Mouse (Mus musculus) layer of hippocampus, postnatal 10 days (tissue): Measurements from ENCODE around the gene Slc41a3. TPM values are rescaled to one million over a fixed set of nuclear protein-coding genes. Genes with fewer than 3 reads are reported as not detected.

Experiments used
- DNase-seq, 2 experiments: peaks; one replicate each; pipeline ENCODE4 v3.0.0; 2021; ENCODE audit warnings: low spot score in 2 of 2
- long read RNA-seq: library from polyadenylated mRNA; stranded (forward); transcript quantifications from one replicate; pipeline ENCODE4 v2.0.0, GENCODE M21; 2023
- total RNA-seq, 2 experiments: library from RNA; stranded (reverse); gene quantifications; 2 replicates each; pipeline ENCODE4 v1.2.3; 2021

Gene Slc41a3
- total RNA-seq = 1 to 10 TPM; 8.2 TPM
- long read RNA-seq, transcript Slc41a3-202 (11 exons, 2,412 nt) = major isoform, 8 of 13 reads
- long read RNA-seq, partial matches to known transcripts = 2 of 13 reads
- long read RNA-seq, other reads (novel, unspliced or antisense) = 3 of 13 reads

GRCm38 (mm10) chr6:90604533-90605297 lies at the start of gene Slc41a3:
Gene Slc41a3, plus strand, starts transcription at chr6:90604725.
- DNase-seq = peak; percentile 82 to 87

DNA sequence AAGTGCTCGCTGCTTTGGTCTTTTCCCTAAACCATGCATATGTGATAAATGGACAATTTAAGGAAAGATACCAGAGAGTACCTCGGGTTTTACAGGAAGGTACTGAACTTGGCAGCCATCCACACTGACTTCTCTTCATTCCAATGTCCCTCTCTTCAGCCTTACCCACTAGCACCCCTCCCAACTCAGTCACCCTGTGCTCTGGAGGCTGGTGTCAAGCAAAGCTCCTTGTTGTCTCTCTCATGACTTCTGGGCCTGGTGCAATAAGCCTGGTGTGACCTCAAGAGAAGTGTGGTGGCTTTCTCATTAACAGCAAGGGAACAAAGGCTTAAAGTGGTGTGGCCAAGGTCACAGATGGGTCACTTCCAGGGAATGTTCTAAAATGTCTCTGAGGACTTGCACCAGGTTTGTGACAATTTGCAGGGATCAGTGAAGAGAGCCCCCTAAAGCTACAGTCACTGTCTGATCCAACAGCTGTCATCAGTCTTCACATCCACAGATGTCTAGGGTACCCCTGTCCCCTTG lies 47.9 kb upstream of the Slc41a3 start:
- DNase-seq = no peak

GRCm38 (mm10) chr6:90557077-90557476 lies 47.4 kb upstream of the Slc41a3 start:
- DNase-seq = no peak

- no peak for DNase-seq
These were observed 46.5 kb upstream of the Slc41a3 start for GRCm38 (mm10) chr6:90557829-90558693.

GRCm38 (mm10) chr6:90560390-90561058 lies 44.0 kb upstream of the Slc41a3 start:
- no peak for DNase-seq

DNA sequence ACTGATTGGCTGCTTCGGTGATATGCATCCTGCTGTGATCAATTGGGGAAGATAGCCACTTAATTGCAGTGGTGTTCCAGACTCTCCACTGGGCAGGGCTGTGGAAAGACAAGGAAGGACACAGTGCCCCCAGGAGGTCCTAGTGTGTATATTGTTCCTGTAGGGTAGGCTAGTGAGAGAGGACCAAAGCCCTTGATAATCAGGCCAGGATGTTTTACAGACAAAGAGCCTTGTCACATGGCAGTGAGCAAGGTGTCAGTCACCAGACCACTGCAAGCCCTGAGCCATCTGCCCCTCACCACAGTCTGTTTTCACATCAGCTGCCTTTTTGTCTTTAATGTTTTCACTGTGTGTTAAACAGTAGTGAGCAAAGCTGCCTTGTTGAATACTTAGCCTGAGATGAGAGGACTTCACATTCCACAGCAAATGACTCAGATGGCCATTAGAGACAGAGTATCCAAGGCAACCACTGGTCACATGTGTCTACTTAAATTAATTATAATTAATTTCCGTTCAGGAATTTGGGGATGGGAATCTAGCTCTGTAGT lies 43.2 kb upstream of the Slc41a3 start:
- no peak for DNase-seq

GRCm38 (mm10) chr6:90564240-90564639 lies 40.3 kb upstream of the Slc41a3 start:
- DNase-seq = no peak

DNA sequence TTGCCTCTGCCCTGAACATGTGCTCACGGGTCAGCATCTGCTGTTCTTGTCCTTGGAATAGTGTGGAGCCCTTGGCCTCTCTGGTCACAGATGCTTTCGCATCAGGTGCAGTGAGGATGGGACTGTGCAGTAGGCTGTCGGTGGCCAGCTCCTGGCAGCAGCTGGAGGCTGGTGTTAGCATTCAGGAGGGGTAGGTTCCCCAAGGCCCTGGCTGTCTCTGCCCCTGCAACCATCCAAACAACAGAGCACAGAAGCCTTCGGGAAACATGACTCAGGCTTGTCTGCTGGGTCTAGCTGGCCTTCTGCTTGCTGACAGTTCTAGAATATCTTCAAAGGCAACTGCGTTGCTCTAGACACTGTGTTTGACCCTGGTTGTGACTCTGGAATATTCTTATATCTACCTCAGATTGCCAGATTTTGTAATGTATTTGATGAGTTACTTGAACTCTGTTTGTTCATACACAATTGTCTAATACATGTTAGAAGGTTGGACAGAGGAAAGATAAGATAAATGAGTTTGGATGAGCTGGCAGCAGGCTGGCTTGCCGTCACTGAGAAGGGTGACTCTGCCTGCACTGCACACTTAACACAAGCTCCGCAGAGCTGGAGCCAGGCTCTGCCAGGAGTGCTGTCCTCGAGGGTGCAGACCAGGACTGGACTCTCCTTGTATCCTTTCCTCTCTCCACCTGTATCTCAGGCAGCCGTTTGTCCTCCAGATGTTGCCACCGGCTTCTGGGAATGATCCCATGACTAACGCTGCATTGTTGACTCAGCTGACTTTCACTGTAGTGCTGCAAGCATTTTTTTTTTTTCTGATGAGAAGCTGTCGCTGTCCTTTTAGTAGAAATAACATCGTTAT lies 38.9 kb upstream of the Slc41a3 start:
- DNase-seq = no peak

GRCm38 (mm10) chr6:90567486-90567885 lies 37.0 kb upstream of the Slc41a3 start:
- no peak for DNase-seq

DNA sequence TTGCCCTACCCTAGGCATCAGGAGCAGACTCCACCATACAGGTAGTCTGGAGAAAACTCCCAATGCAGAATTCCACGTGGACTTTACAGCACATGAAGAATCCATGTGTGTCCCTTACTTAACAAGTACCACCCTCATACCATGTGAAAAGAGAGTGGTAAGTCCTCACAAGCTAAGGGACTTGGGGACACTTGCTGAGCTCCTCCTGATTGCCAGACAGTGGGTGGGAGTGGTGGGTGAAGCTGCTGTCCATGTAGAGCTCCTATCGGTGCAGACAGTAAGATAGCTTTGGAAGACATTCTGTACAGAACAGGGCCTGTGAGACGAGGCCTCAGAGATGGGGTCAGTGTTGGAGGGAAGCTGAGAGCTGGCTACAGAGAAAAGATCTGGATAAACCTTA lies 36.6 kb upstream of the Slc41a3 start:
- DNase-seq = no peak

DNA sequence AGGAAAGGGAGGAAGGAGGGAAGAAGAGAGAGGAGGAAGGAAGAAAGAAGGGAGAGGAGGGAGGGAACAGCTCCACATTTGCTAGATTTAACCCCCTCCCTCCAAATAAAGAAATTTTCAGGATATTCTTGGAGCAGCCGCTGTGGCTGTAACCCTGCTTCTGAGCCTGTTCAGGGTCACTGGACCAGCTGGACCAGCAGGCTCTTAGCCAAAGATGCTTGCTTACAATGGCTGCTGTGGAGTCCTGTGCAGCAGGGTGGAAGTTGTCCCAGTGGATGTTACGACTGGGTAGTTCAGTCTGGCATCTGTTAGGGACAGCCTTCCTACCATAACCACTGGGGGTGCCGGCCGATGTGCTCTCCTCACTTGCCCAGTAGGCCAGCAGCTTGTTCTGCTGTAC lies 35.8 kb upstream of the Slc41a3 start:
- no peak for DNase-seq

DNA sequence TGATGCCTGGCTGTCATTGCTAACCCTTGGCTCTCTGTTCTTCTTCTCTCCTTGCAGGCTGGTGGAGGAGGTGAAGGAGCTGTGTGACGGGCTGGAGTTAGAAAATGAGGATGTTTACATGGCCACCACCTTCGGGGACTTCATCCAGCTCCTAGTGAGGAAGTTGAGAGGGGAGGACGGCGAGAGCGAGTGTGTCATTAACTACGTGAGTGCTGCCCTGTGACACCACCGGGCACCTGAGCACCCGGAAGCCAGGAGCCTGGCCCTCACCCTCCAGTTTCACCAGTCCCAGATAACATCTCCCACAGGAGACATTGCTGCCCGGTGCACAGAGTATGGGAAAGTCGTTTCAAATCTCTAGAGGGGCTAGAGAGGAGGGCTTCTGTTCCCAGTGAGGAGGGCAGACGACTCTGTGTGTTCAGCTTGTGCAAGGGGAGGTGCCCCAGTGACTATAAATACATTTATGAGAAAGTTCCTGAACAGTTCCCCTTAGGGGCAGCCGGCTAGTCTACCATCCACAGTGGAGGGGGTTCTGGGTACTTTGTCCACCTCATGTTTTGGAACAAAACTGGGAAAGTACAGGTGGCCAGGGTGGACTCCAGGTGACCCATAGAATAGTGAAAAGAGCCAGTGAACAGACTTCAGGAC lies 34.7 kb upstream of the Slc41a3 start:
- no peak for DNase-seq

DNA sequence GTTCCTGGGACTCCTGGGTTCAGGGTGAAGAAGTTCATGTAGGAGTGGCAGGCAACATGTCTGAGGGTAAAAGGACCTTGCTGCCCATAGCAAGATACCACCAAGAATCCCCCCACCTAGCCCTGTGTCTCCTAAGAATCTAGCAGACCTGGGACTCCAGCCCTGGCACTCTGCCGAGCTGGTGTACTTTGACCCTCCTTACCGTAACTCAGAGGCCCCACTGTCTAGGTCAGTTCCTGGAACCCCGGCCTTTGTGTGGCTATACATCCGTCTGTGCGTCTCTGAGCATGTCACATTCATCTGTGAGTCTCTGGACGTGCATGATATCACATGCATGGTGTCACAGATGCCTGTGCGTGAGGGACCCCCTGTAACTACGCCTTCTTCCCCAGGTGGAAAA lies 34.1 kb upstream of the Slc41a3 start:
- DNase-seq = no peak

DNA sequence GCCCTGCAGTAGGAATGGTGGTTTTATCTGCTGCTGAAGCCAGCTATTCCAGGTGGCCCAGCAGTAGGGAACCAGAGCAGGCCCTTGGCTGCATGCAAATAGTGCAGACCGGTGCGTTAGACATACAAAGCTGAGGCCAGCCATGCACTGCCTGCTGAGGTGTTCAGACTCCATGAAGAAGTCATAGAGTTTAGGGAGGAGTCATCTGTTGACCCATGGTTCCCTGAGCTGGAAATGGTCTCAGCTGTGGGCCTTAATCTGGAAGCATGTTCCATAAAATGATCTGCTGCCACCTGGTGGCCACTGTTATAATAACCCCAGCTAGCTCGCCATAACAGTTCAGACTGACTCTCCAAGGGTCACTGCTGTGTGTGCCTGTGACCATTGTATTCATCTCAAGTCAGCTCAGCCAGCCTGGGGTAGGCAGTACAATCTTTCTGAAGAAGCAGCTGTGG lies 29.2 kb upstream of the Slc41a3 start:
- DNase-seq = peak; percentile 87

DNA sequence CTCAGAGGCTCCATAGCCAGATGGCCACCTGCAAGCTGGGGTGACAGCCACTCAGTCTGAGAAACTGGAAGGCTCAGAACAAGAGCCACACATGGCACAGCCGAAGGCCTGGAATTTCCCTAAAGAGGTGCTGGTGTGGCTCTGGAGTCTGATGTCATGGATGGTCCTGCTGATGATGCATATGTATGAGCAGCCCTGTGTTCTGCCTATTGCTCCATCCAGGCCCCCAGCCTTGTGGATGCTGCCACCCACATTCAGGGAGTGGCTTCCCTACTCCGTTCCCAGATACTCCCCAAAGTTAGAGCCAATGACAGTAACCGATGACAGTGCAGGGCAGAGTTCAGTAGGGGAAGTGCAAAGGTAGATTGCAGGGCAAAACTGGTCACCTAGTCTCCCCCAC lies 26.4 kb upstream of the Slc41a3 start:
- no peak for DNase-seq

- DNase-seq = no peak
These were observed 22.2 kb upstream of the Slc41a3 start for GRCm38 (mm10) chr6:90582331-90582730.

DNA sequence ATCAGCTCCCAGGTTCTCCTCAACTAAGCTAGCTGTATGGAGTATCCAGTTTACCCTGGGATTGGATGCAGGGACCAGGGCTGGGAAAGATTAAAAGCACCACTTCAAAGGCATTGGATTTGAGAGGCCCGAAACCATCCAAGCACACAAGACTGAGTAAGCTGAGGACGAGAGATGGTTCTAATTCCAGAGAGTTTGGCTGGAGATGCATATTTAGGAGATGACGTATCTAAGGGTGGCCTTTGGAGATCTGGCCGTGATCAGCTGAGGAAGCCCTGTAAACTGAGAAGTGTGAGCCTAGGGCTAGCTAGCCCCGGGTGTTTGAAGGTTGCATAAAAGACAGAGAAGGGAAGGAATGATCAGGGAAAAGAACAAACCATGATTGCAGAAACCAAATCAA lies 16.4 kb upstream of the Slc41a3 start:
- DNase-seq = no peak

DNA sequence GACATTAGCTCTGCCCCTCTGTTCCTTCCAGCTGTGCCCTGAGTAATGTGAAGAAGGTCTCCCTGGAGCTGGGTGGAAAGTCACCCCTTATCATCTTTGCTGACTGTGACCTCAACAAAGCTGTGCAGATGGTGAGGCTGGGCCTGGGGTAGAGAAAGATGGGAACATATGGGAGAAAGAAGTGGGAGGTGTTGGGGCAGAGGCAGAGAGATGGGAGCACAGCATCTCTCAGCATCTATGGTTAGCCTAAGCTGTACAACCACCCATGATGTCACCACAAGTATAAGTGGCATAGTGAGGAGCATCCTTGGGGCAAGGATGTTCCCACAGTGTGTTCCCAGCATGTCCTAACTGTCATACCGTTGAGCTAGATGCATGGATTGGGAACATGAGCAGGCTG lies 13.8 kb upstream of the Slc41a3 start:
- DNase-seq = no peak

DNA sequence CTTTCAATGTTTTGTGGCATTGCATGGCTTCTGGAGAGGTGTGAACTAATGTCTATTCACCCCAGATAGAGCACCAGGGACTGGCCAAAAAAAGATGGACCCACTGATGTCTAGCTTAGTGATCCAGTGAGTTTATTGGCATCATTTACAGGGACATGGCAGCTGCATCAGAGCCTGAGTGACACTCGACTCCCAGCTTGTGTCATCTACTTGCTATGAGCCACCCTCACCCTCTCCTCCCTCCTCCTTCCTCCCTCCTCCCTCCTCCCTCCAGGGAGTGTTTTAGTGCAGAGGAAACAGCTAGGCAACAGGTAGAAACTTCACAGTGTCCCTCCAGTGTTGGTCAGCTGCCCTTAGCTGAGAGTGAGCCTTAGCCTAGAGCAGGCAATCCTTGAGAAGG lies 9.6 kb upstream of the Slc41a3 start:
- DNase-seq = no peak

DNA sequence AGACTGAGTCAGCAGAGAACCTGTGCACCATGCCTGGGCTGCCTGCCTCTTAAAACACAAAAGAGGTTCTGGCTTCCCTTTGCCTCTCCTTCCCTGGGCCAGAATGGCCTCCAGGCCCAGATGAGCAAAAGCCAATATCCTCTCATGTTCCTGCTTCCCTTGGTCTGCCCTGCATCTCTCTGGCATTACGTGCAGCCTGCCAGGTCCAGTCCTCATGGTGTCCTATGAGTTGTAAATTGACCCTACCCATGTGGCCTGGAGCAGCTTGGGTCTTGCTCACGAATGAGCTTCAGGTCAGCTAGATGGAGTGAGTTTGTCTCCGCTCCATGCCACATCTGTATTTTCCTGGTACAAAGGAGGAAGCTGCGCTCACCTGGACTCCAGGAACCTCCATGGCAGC lies 7.5 kb upstream of the Slc41a3 start:
- DNase-seq = no peak
